Mouse (Mus musculus) E14TG2a.4 (cell line): ENCODE data around the gene Sugct.

ENCODE experiments used
- CTCF ChIP-seq: conservative IDR thresholded peaks from 2 replicates; pipeline ENCODE4 v1.5.1; 2014; ENCODE audit warnings: low read length
- POU5F1 ChIP-seq: IDR thresholded peaks from 2 replicates; pipeline ENCODE4 v1.6.1; 2014; ENCODE audit warnings: low read length, borderline replicate concordance

- no peak for TF ChIP-seq CTCF
- no peak for TF ChIP-seq POU5F1
Observed at GRCm38 (mm10) chr13:17027846-17028529, 667.4 kb downstream of the Sugct start.
